Mouse (Mus musculus): ENCODE measurements at regions not wholly inside any gene's neighbourhood (a gene's known extent, or its start where the extent isn't known, plus 50 kb on each side); places are given as distances from the start of the nearest gene placed in this dataset.

GRCm38 (mm10) chr2:16909246-16910038 is 553.3 kb downstream of the Plxdc2 start:
- no peak for TF ChIP-seq CTCF (IDR thresholded peaks at IDR 0.05)
- ChIA-PET CTCF (no interaction called here), POLR2A (no interaction called here)
- DNase-seq (ENCODE audit: low read depth, low spot score), result peak; percentile 64
- no peaks in the 10 kb centered on the region for H3K27me3 ChIP-seq
- in situ Hi-C loops (cut with MboI; ENCODE audit: low pct_unique_long_range_greater_than_20kb), result no loop called here
- peak; percentile 95 for ATAC-seq

GRCm38 (mm10) chr2:16914633-16915032 is 558.5 kb downstream of the Plxdc2 start:
- H3K27me3 ChIP-seq, result no peaks in the 10 kb centered on the region
- in situ Hi-C loops (cut with MboI; ENCODE audit: low pct_unique_long_range_greater_than_20kb), result loop anchor here (5.0 kb wide), 1 partner anchor 557 kb away; the partner anchor contains the start of gene Plxdc2
- ATAC-seq (peak; percentile 91), DNase-seq (ENCODE audit: low read depth, low spot score) (no peak)
- ChIA-PET CTCF (interaction anchor here (1.0 to 1.8 kb wide), 4 partner anchors 547 to 557 kb away, joined by 3 to 7 read pairs (median 3); no protein-coding TSS in a partner anchor), POLR2A (no interaction called here)
- TF ChIP-seq CTCF (IDR thresholded peaks at IDR 0.05), result peak; percentile 67

DNA sequence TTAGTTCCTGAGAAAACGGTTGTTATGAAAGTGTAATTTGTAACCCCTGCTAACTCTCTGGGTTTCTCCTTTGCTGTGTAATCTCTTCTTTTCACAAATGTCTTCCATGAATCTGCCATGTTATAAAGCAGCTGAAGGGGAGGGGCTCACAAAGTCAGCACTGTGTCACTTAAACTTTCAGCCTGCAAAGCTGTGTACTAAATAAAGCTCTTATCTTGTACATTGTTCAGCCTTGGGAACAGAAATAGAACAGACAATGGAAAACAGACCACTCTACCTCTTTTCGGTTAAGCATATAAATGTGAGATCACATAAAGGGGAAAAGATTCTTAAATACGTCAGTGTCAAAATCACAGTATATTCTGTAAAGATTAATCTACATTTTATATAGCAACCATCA is 573.9 kb downstream of the Plxdc2 start:
- ChIA-PET CTCF (no interaction called here), POLR2A (no interaction called here)
- no peak for TF ChIP-seq CTCF (IDR thresholded peaks at IDR 0.05)
- no peak for DNase-seq (ENCODE audit: low read depth, low spot score)
- no peaks in the 10 kb centered on the region for H3K27me3 ChIP-seq
- in situ Hi-C loops (cut with MboI; ENCODE audit: low pct_unique_long_range_greater_than_20kb), result no loop called here
- ATAC-seq, result no peak

GRCm38 (mm10) chr2:16959432-16959831 is 603.3 kb downstream of the Plxdc2 start:
- no peaks in the 10 kb centered on the region for H3K27me3 ChIP-seq
- no peak for DNase-seq (ENCODE audit: low read depth, low spot score)
- ATAC-seq, result no peak
- in situ Hi-C loops (cut with MboI; ENCODE audit: low pct_unique_long_range_greater_than_20kb), result no loop called here
- TF ChIP-seq CTCF (IDR thresholded peaks at IDR 0.05), result no peak
- CTCF ChIA-PET, result no interaction called here
- POLR2A ChIA-PET, result no interaction called here

- ChIA-PET CTCF (no interaction called here), POLR2A (no interaction called here)
- in situ Hi-C loops (cut with MboI; ENCODE audit: low pct_unique_long_range_greater_than_20kb), result no loop called here
- ATAC-seq (no peak), DNase-seq (ENCODE audit: low read depth, low spot score) (no peak)
- H3K27me3 ChIP-seq, result peaks cover 13% of the 10 kb centered on the region
- TF ChIP-seq CTCF (IDR thresholded peaks at IDR 0.05), result no peak
These were observed 621.3 kb downstream of the Plxdc2 start for GRCm38 (mm10) chr2:16977380-16977779.

GRCm38 (mm10) chr2:16982823-16983222 is 626.7 kb downstream of the Plxdc2 start:
- in situ Hi-C loops (cut with MboI; ENCODE audit: low pct_unique_long_range_greater_than_20kb), result no loop called here
- TF ChIP-seq CTCF (IDR thresholded peaks at IDR 0.05), result no peak
- CTCF ChIA-PET, result no interaction called here
- DNase-seq (ENCODE audit: low read depth, low spot score) (no peak), ATAC-seq (no peak)
- H3K27me3 ChIP-seq, result no peaks in the 10 kb centered on the region
- POLR2A ChIA-PET, result no interaction called here

DNA sequence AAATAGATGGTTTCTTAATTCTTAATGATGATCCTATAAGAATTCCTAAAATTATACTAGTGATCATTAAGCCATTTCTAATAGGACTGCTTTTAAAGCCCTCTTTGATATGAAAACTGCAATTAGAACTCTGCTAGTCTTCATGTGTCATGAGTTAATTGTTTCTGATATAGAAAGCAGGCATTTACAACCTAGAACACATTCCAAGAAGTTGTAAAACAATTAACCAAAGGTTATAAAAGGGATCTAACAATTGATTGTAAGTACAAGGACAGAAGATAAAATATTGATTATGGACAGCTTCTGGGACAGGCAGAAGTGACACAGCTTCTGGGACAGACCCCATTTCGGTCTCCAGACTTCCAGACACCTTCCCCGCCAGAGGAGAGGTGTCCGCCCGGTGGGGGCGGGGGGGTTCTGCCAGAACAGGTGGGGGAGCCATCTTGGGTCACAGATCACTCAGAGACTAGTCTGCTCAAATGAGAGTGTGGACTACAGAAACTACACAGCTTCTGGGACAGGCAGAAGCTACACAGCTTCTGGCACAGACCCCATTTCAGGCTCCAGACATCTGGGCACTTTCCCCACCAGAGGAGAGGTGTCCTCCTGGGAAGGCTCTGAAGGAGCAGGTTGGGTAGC is 627.6 kb downstream of the Plxdc2 start:
- POLR2A ChIA-PET, result no interaction called here
- TF ChIP-seq CTCF (IDR thresholded peaks at IDR 0.05), result no peak
- no peaks in the 10 kb centered on the region for H3K27me3 ChIP-seq
- in situ Hi-C loops (cut with MboI; ENCODE audit: low pct_unique_long_range_greater_than_20kb), result no loop called here
- CTCF ChIA-PET, result no interaction called here
- DNase-seq (ENCODE audit: low read depth, low spot score) (no peak), ATAC-seq (no peak)

All from Patski (cell line).